In the genomic region with DNA sequence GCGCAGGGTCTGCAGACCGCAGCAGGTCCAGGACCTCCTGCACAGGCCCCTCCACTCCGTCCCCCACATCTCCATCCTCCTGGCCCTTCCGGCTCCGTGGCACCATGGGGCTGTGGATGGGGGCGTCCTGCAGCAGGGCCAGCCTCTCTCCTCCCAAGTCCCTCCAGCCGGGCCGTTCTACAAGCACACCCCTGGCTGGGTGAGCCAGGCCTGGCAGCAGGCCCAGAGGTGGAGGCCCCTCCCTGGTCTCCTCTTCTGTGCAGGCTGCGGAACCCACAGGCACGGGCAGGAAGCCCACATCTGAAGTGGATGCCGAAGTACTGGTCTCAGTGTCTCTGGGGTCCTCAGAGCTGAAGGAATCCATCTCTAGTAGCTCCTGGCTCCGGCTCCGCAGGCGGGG, we compare ENCODE assay signal across 8 mouse cellular contexts. TPM values are rescaled to one million over a fixed set of nuclear protein-coding genes. Genes with fewer than 3 reads are reported as not detected.
DNase-seq lines count a peak whose midpoint lies in the region; ATAC-seq and TF ChIP-seq lines count a peak whose summit lies in the region.

No protein-coding gene starts in this region.

- H3K36me3 ChIP-seq in intestine, embryonic 14.5 days (ENCODE audit: control insufficient read depth, insufficient read depth, low read length) = no peaks in the 10 kb centered on the region
- no peaks in the 10 kb centered on the region; the same call in 1 of the 2 replicates for H3K36me3 ChIP-seq in intestine, postnatal 0 days (ENCODE audit: control insufficient read depth, insufficient read depth)
- H3K36me3 ChIP-seq in ES-Bruce4 (ENCODE audit: control insufficient read depth, insufficient read depth, low read length, poor library complexity, severe bottlenecking) = no peaks in the 10 kb centered on the region

- 61% methylated on average over 14 of the region's 14 CpGs for WGBS in intestine, embryonic 14.5 days
- 62% methylated on average over 14 of the region's 14 CpGs for WGBS in intestine, postnatal 0 days

- intact Hi-C loops in gastrocnemius, postnatal 14 days (cut with DNase I; ENCODE audit: low total_unique reads) = no loop called here

- peaks cover 37% of the 10 kb centered on the region for H3K4me1 ChIP-seq in intestine, embryonic 14.5 days (replicated peaks; ENCODE audit: control insufficient read depth, insufficient read depth, low read length)
- 0 out of 2 replicates have a peak, but pooled peaks cover 3% of the 10 kb centered on the region for H3K4me1 ChIP-seq in intestine, postnatal 0 days (replicated peaks; ENCODE audit: control insufficient read depth, insufficient read depth, low read length)
- no peaks in the 10 kb centered on the region for H3K4me1 ChIP-seq in ES-Bruce4 (ENCODE audit: control insufficient read depth, insufficient read depth, low read length)

- ATAC-seq in intestine, embryonic 14.5 days (replicated peaks; ENCODE audit: low FRiP score, low TSS enrichment, low read depth) = no peak
- no peak for ATAC-seq in intestine, postnatal 0 days

- no peak for TF ChIP-seq EP300 in ES-Bruce4 (IDR thresholded peaks at IDR 0.05; ENCODE audit: insufficient read depth, low read depth, low read length)

- H3K9me3 ChIP-seq in intestine, embryonic 14.5 days (ENCODE audit: control insufficient read depth, low read length) = no peaks in the 10 kb centered on the region
- no peaks in the 10 kb centered on the region for H3K9me3 ChIP-seq in intestine, postnatal 0 days (ENCODE audit: control insufficient read depth)
- H3K9me3 ChIP-seq in ES-Bruce4 (replicated peaks; ENCODE audit: control insufficient read depth, insufficient read depth, low read length, poor library complexity, severe bottlenecking) = no peaks in the 10 kb centered on the region

- no peak for TF ChIP-seq POLR2A in ES-Bruce4 (IDR thresholded peaks at IDR 0.05; ENCODE audit: insufficient read depth, low read length)

- no peak for TF ChIP-seq CTCF in intestine, postnatal 0 days (IDR thresholded peaks at IDR 0.05; ENCODE audit: low read depth)
- no peak for TF ChIP-seq CTCF in ES-Bruce4 (IDR thresholded peaks at IDR 0.05; ENCODE audit: low read depth, low read length)

- H3K27me3 ChIP-seq in intestine, embryonic 14.5 days (replicated peaks; ENCODE audit: control insufficient read depth, insufficient read depth, low read length) = no peaks in the 10 kb centered on the region
- no peaks in the 10 kb centered on the region for H3K27me3 ChIP-seq in intestine, postnatal 0 days (replicated peaks; ENCODE audit: control insufficient read depth, insufficient read depth, low read length)
- no peaks in the 10 kb centered on the region for H3K27me3 ChIP-seq in ES-Bruce4 (ENCODE audit: control insufficient read depth, insufficient read depth, low read length, poor library complexity, severe bottlenecking)

- no peak overlapping the region for H3K4me3 ChIP-seq in intestine, embryonic 14.5 days (ENCODE audit: low read depth, low read length)
- no peak overlapping the region for H3K4me3 ChIP-seq in intestine, postnatal 0 days (ENCODE audit: low read depth, low read length)
- peak overlapping the region; percentile 46 for H3K4me3 ChIP-seq in ES-Bruce4 (ENCODE audit: low read depth, low read length)

- no peak overlapping the region for H3K9ac ChIP-seq in intestine, embryonic 14.5 days (ENCODE audit: low read length)
- no peak overlapping the region for H3K9ac ChIP-seq in intestine, postnatal 0 days (ENCODE audit: low read depth, low read length)
- H3K9ac ChIP-seq in ES-Bruce4 (ENCODE audit: low read depth, poor library complexity, severe bottlenecking) = peak overlapping the region; percentile 22; the same call in 1 of the 2 replicates

- peak; percentile 63 for DNase-seq in intestine, embryonic 14.5 days (ENCODE audit: low spot score)
- DNase-seq in gastrocnemius, postnatal 14 days = peak; percentile 73
- DNase-seq in lung, postnatal 10 days = peak; percentile 78
- DNase-seq in frontal cortex, postnatal 36 days (ENCODE audit: low spot score in 2 of 2) = no peak
- no peak for DNase-seq in adrenal gland, adult 18-20 months (ENCODE audit: low spot score in 2 of 2)
- DNase-seq in thymus, postnatal 0 days (ENCODE audit: low spot score) = no peak

- H3K27ac ChIP-seq in intestine, embryonic 14.5 days (ENCODE audit: low read depth) = no peak overlapping the region
- no peak overlapping the region for H3K27ac ChIP-seq in intestine, postnatal 0 days (ENCODE audit: low read depth, low read length)
- H3K27ac ChIP-seq in ES-Bruce4 (ENCODE audit: insufficient read depth, low read length) = no peak overlapping the region

- no peak overlapping the region; the same call in 1 of the 2 replicates for H3K4me2 ChIP-seq in intestine, embryonic 14.5 days (ENCODE audit: low read length)
- no peak overlapping the region for H3K4me2 ChIP-seq in intestine, postnatal 0 days (replicated peaks; ENCODE audit: low read depth)

RNA-seq across cellular contexts. Expression of gene Ripor3, which starts 21.1 kb away (rescaled TPM):
- polyA plus RNA-seq in intestine, embryonic 14.5 days (2014; fragmentation: Nextera tagmentation; extraction: Ambion mirVana) = 3.8 and 4.8 TPM in 2 replicates
- 1.5 and 1.6 TPM in 2 replicates for polyA plus RNA-seq in intestine, postnatal 0 days (2015; fragmentation: Nextera tagmentation; extraction: Ambion mirVana)
- polyA plus RNA-seq in ES-Bruce4 (2011; ENCODE audit: insufficient read depth, insufficient read length, low read depth, missing spikeins) = 1.8 and 2.4 TPM in 2 replicates
- 1 to 10 TPM; 1.6 to 1.7 TPM for total RNA-seq in gastrocnemius, postnatal 14 days (2021)
- 1 to 10 TPM; 1.8 TPM for total RNA-seq in adrenal gland, adult 18-20 months (2021)
- polyA plus RNA-seq in thymus, postnatal 0 days (2015; fragmentation: Nextera tagmentation; extraction: Ambion mirVana) = 0.18 and 0.30 TPM in 2 replicates

RNA-seq across cellular contexts. Expression of gene Ptpn1, which starts 57.5 kb away (rescaled TPM):
- 42.6 and 47.8 TPM in 2 replicates for polyA plus RNA-seq in intestine, embryonic 14.5 days (2014; fragmentation: Nextera tagmentation; extraction: Ambion mirVana)
- 30.5 and 33.5 TPM in 2 replicates for polyA plus RNA-seq in intestine, postnatal 0 days (2015; fragmentation: Nextera tagmentation; extraction: Ambion mirVana)
- polyA plus RNA-seq in ES-Bruce4 (2011; ENCODE audit: insufficient read depth, insufficient read length, low read depth, missing spikeins) = 45.3 and 51.3 TPM in 2 replicates
- total RNA-seq in gastrocnemius, postnatal 14 days (2021) = 10 to 100 TPM; 13.9 to 15.6 TPM
- total RNA-seq in adrenal gland, adult 18-20 months (2021) = 10 to 100 TPM; 56.6 to 64.4 TPM
- polyA plus RNA-seq in thymus, postnatal 0 days (2015; fragmentation: Nextera tagmentation; extraction: Ambion mirVana) = 102 and 110 TPM in 2 replicates

Comparison
In these comparisons a context has a peak if more than half of its experiments do, and no peak if none do; other contexts are left out.
1. DNase-seq: peak in intestine, embryonic 14.5 days (single experiment), gastrocnemius, postnatal 14 days (single experiment) and lung, postnatal 10 days (single experiment); none in frontal cortex, postnatal 36 days (0 of 2), adrenal gland, adult 18-20 months (0 of 2) and thymus, postnatal 0 days (single experiment).